11 mouse cellular contexts compared by ENCODE assay signal in the genomic region with DNA sequence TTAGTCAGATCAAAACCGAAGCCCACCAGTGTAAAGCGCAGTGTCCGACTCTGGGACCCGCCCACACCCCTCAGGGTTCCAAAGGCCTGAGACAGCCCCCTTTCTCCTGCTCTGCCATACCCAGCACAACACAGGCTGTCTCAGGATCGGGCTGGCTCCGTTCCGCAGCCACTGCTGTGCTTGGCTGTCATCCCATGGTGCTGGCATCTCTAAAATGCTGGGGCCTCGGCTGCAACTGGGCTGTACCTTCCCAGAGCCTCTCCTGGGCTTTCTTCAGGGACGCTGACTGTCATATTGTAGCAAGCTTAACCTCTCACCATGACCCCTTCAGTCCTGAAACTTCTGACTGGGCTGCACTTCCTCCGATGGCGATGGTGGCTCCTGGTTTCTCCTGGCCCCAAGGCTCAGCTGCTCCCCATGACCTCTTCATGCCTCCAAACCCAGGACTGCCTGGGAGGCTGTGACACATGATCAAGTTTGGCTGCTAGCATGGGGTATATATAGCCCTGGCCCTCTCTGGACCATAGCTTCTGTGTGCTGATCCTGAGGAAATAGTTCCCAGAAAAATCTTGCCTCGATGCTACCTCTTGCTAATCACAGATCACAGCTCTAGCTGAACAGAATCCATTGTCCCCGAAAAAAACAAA. TPM values are rescaled to one million over a fixed set of nuclear protein-coding genes. Genes with fewer than 3 reads are reported as not detected.
DNase-seq lines count a peak whose midpoint lies in the region; ATAC-seq lines count a peak whose summit lies in the region.
"Had no signal": no experiment of that assay in that cellular context is flagged by ENCODE, and none has a peak within 500 bp of the region (broad histone marks: within the 10 kb centered on the region; RNA-seq: fewer than 3 reads in every experiment).

No protein-coding gene starts in this region.

- H3K9me3 ChIP-seq in embryonic facial prominence, embryonic 14.5 days (ENCODE audit: control insufficient read depth, low read length) = 0 out of 2 replicates have a peak, but pooled peaks cover 4% of the 10 kb centered on the region

- H3K9ac ChIP-seq in embryonic facial prominence, embryonic 14.5 days (ENCODE audit: low read depth, low read length) = no peak overlapping the region
- H3K9ac ChIP-seq: liver, postnatal 0 days had no signal

- peak; percentile 38 to 61 for DNase-seq in left cerebral cortex, postnatal 10 days (ENCODE audit: extremely low spot score in 1 of 2, low spot score in 2 of 2)
- DNase-seq in left cerebral cortex, adult 11 months (ENCODE audit: low spot score) = no peak
- DNase-seq in cerebellum, adult 18-20 months = peak; percentile 90 to 92
- DNase-seq in embryonic facial prominence, embryonic 14.5 days (ENCODE audit: low spot score) = peak; percentile 17
- peak; percentile 59 to 63 for DNase-seq in heart, postnatal 36 days
- DNase-seq in ovary, adult 18-20 months (ENCODE audit: low spot score) = no peak
- no peak for DNase-seq in ovary, postnatal 14 days (ENCODE audit: low spot score)
- DNase-seq in spleen, postnatal 10 days (ENCODE audit: low spot score in 2 of 2) = no peak
- DNase-seq: kidney, postnatal 25 days; liver, postnatal 0 days had no signal

- H3K4me1 ChIP-seq in embryonic facial prominence, embryonic 14.5 days (ENCODE audit: control insufficient read depth, insufficient read depth, low read length) = no peaks in the 10 kb centered on the region

- H3K4me3 ChIP-seq in embryonic facial prominence, embryonic 14.5 days (ENCODE audit: low read depth, low read length) = no peak overlapping the region

- no peak overlapping the region for H3K4me2 ChIP-seq in embryonic facial prominence, embryonic 14.5 days (ENCODE audit: low read depth, low read length)

- WGBS in embryonic facial prominence, embryonic 14.5 days = 56% methylated on average over 13 of the region's 13 CpGs

- H3K27ac ChIP-seq in embryonic facial prominence, embryonic 14.5 days (replicated peaks; ENCODE audit: low read depth, low read length) = no peak overlapping the region
- H3K27ac ChIP-seq: stomach, postnatal 0 days had no signal

- H3K36me3 ChIP-seq in embryonic facial prominence, embryonic 14.5 days (ENCODE audit: control insufficient read depth, insufficient read depth, low read length) = no peaks in the 10 kb centered on the region

- intact Hi-C loops in left cerebral cortex, postnatal 10 days (cut with DNase I) = no loop called here
- intact Hi-C loops in heart, postnatal 36 days (cut with DNase I) = no loop called here

- no peak for ATAC-seq in embryonic facial prominence, embryonic 14.5 days (ENCODE audit: low read depth)
- ATAC-seq: liver, postnatal 0 days had no signal

- no peaks in the 10 kb centered on the region for H3K27me3 ChIP-seq in embryonic facial prominence, embryonic 14.5 days (replicated peaks; ENCODE audit: control insufficient read depth, insufficient read depth, low read length)

RNA-seq across cellular contexts. Expression of gene Kcnj12, which starts 37.3 kb away (rescaled TPM):
- total RNA-seq in left cerebral cortex, postnatal 10 days (2021) = 1 to 10 TPM; 8.2 to 8.3 TPM
- 1.5 and 1.6 TPM in 2 replicates for polyA plus RNA-seq in embryonic facial prominence, embryonic 14.5 days (2014; fragmentation: Nextera tagmentation; extraction: Ambion mirVana)
- total RNA-seq in heart, postnatal 36 days (2021) = 10 to 100 TPM; 22.8 to 24.9 TPM
- polyA plus RNA-seq: liver, postnatal 0 days had no signal

RNA-seq across cellular contexts. Expression of gene Map2k3, which starts 53.2 kb away (rescaled TPM):
- 10 to 100 TPM; 13.4 to 14.3 TPM for total RNA-seq in left cerebral cortex, postnatal 10 days (2021)
- polyA plus RNA-seq in embryonic facial prominence, embryonic 14.5 days (2014; fragmentation: Nextera tagmentation; extraction: Ambion mirVana) = 76.1 and 78.6 TPM in 2 replicates
- 10 to 100 TPM; 84.2 to 84.5 TPM for total RNA-seq in heart, postnatal 36 days (2021)

Comparison
In these comparisons a context has a peak if more than half of its experiments do, and no peak if none do; other contexts are left out.
1. DNase-seq: peak in left cerebral cortex, postnatal 10 days (2 of 2), cerebellum, adult 18-20 months (2 of 2), embryonic facial prominence, embryonic 14.5 days (single experiment) and heart, postnatal 36 days (2 of 2); none in left cerebral cortex, adult 11 months (single experiment), ovary, adult 18-20 months (single experiment), ovary, postnatal 14 days (single experiment) and spleen, postnatal 10 days (0 of 2).
2. RNA of gene Map2k3, which starts 53.2 kb away (total RNA-seq): 84.2 to 84.5 TPM in heart, postnatal 36 days; 13.4 to 14.3 TPM in left cerebral cortex, postnatal 10 days; every median in the first group is over 4 times any median in the second.